Mouse (Mus musculus): ENCODE data around the gene Erc2. TPM values are rescaled to one million over a fixed set of nuclear protein-coding genes. Genes with fewer than 3 reads are reported as not detected.

The Erc2 gene
- polyA plus RNA-seq, 1 experiment from 2014 or later: 33.1 TPM

- H3K4me2 ChIP-seq (replicated peaks): no peak overlapping the region
- no peak overlapping the region for H3K9ac ChIP-seq
- 94% methylated on average over 2 of the region's 2 CpGs for WGBS
- no peaks in the 10 kb centered on the region for H3K36me3 ChIP-seq
- no peak overlapping the region for H3K27ac ChIP-seq
- no peaks in the 10 kb centered on the region for H3K27me3 ChIP-seq (replicated peaks)
- H3K4me1 ChIP-seq: no peaks in the 10 kb centered on the region
- H3K9me3 ChIP-seq: no peaks in the 10 kb centered on the region
- H3K4me3 ChIP-seq: no peak overlapping the region
- no peak for ATAC-seq (ENCODE audit: low FRiP score, low read depth)
Measured at GRCm38 (mm10) chr14:27785562-27785961, 163.3 kb downstream of the Erc2 start.

GRCm38 (mm10) chr14:27789066-27789898 lies 167.1 kb downstream of the Erc2 start:
- ATAC-seq (ENCODE audit: low FRiP score, low read depth): no peak
- Histone ChIP-seq H3K4me3 (no peak overlapping the region), H3K27me3 (replicated peaks) (no peaks in the 10 kb centered on the region), H3K9ac (no peak overlapping the region), H3K4me1 (no peaks in the 10 kb centered on the region), H3K4me2 (replicated peaks) (no peak overlapping the region), H3K9me3 (no peaks in the 10 kb centered on the region), H3K36me3 (no peaks in the 10 kb centered on the region), H3K27ac (no peak overlapping the region)
- 75% methylated on average over 6 of the region's 6 CpGs for WGBS

DNA sequence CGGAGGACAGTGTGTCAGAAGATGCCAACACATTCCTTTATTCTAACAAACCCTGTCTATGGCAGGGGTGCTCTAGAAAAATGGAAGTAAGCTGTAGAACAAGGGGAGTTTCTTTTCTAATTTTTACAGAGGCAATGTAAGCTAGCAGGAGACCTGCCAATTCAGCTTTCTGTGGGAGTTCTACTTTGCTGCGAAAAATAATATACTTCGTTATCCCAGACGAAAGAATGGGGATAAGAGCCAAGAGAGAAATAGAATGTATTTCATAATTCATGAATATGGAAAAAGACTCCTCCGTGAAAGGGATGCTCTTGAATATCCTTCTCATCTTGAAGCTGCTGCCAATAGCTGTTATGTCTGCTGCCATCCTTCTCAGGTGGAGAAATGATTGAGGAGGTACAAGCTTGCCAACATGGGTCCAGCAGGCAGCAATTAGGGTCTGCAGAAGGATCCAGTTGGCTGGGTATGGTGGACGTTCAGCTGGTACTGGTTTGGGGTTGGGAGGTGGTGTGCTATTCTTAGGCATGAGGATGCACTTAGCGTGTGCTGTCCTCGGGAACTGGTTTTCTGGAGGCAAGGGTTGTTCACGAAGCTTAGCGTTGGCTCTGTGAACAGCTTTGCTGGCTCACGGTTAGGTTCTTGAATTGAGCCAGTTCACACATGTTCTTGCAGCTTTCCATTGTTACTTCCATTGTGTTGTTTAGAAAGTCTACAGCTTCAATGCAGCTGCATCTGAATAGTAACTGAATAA lies 176.1 kb downstream of the Erc2 start:
- no peak for ATAC-seq (ENCODE audit: low FRiP score, low read depth)
- Histone ChIP-seq H3K27me3 (replicated peaks) (no peaks in the 10 kb centered on the region), H3K9me3 (no peaks in the 10 kb centered on the region), H3K4me3 (no peak overlapping the region), H3K36me3 (no peaks in the 10 kb centered on the region), H3K27ac (no peak overlapping the region), H3K4me2 (replicated peaks) (no peak overlapping the region), H3K9ac (no peak overlapping the region), H3K4me1 (0 out of 2 replicates have a peak, but pooled peaks cover 6% of the 10 kb centered on the region)
- 81% methylated on average over 11 of the region's 11 CpGs for WGBS

DNA sequence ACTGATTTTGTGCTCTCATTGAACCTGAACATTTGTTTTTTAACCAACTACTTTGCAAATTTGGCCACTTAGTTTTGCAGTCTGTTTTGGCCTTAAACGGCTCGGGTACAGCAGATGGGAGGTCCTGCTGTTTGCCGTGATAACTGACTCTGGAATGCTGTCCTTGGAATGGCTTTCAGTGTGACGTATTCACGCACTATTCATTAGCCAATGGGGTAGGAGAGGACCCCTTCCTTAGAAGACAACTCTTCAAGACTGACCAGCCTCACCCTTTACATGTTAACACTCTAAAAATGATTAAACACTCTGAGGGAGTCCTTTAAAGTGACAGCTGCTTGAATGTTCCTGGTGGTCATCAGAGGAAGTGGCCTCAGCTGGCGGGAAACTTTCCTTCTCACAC lies 178.5 kb downstream of the Erc2 start:
- WGBS: 63% methylated on average over 6 of the region's 6 CpGs
- no peak overlapping the region for H3K4me2 ChIP-seq (replicated peaks)
- H3K9ac ChIP-seq: no peak overlapping the region
- H3K36me3 ChIP-seq: no peaks in the 10 kb centered on the region
- ATAC-seq (ENCODE audit: low FRiP score, low read depth): no peak
- H3K4me1 ChIP-seq: 0 out of 2 replicates have a peak, but pooled peaks cover 6% of the 10 kb centered on the region
- H3K4me3 ChIP-seq: no peak overlapping the region
- no peaks in the 10 kb centered on the region for H3K9me3 ChIP-seq
- H3K27me3 ChIP-seq (replicated peaks): no peaks in the 10 kb centered on the region
- H3K27ac ChIP-seq: no peak overlapping the region

DNA sequence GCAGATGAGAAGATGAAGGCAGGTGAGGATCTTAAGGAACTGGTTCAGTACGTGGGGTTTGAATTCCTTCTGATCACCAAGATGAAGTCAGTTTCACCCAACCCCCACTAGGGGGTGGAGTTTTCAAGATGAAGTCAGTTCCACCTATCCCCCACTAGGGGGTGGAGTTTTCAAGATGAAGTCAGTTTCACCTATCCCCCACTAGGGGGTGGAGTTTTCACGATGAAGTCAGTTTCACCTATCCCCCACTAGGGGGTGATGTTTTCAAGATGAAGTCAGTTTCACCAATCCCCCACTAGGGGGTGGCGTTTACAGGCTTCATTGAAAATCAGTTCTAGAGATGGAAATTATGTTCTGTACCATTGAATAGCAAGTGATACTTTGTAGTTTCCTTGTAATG lies 181.7 kb downstream of the Erc2 start:
- 94% methylated on average over 3 of the region's 3 CpGs for WGBS
- no peak for ATAC-seq (ENCODE audit: low FRiP score, low read depth)
- H3K27me3 ChIP-seq (replicated peaks): no peaks in the 10 kb centered on the region
- no peaks in the 10 kb centered on the region for H3K36me3 ChIP-seq
- no peak overlapping the region for H3K4me2 ChIP-seq (replicated peaks)
- H3K9ac ChIP-seq: no peak overlapping the region
- no peaks in the 10 kb centered on the region for H3K4me1 ChIP-seq
- H3K27ac ChIP-seq: no peak overlapping the region
- H3K9me3 ChIP-seq: no peaks in the 10 kb centered on the region
- H3K4me3 ChIP-seq: no peak overlapping the region

GRCm38 (mm10) chr14:27805064-27805463 lies 182.8 kb downstream of the Erc2 start:
- Histone ChIP-seq H3K4me1 (no peaks in the 10 kb centered on the region), H3K9ac (no peak overlapping the region), H3K27me3 (replicated peaks) (no peaks in the 10 kb centered on the region), H3K27ac (no peak overlapping the region), H3K9me3 (no peaks in the 10 kb centered on the region), H3K36me3 (no peaks in the 10 kb centered on the region), H3K4me2 (replicated peaks) (no peak overlapping the region), H3K4me3 (no peak overlapping the region)
- WGBS: 86% methylated on average over 13 of the region's 13 CpGs
- ATAC-seq (ENCODE audit: low FRiP score, low read depth): no peak

DNA sequence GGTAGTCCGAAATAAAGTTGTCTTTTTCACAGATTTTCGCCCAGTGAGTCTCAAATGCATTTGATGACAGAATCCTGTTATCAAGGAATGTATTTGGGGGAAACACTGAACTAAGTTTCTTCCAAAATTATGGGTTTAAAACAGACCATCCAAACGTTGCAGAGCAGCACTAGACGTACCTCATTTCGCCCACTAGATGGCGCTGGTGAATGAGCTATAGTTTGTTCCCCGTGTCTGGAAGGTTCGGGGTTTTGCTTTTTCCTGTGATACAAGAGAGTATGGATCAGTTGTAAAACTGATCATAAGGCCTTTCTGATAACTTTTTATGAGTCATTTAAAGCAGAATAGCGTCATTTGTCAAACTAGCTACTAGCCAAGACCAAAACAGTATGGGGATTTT lies 185.9 kb downstream of the Erc2 start:
- Histone ChIP-seq H3K9ac (no peak overlapping the region), H3K4me1 (no peaks in the 10 kb centered on the region), H3K27me3 (replicated peaks) (no peaks in the 10 kb centered on the region), H3K4me2 (replicated peaks) (no peak overlapping the region), H3K9me3 (no peaks in the 10 kb centered on the region), H3K36me3 (no peaks in the 10 kb centered on the region), H3K27ac (no peak overlapping the region), H3K4me3 (no peak overlapping the region)
- WGBS: 4% methylated on average over 9 of the region's 9 CpGs
- no peak for ATAC-seq (ENCODE audit: low FRiP score, low read depth)

DNA sequence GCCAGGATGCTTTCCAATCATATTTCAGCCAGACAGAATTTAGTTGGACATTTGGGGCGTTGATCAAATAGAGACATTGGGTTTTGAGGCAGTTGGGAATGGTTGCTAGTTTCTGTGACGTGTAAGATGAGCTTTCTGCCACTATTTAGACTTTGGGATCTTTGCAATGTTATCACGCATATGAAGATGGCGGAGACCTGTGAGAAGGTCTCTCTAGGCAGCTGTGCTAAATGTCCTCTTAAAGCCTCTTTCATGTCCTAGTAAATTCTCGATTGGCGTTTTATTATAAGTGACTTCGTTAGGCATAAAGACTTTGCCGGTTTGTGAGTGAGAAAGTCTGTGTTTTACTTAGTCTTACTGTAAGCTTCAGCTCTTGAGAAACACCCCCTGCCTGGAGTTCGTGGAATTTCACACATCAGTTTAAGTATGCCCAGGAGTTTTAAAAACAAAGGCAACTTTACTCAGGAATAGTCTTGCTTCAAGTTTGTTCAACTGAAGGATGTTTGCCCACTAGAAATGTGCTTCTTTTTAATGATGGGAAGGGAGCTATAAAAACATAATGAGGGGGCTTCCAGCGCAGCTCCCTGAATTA lies 186.4 kb downstream of the Erc2 start:
- no peak for ATAC-seq (ENCODE audit: low FRiP score, low read depth)
- H3K9me3 ChIP-seq: no peaks in the 10 kb centered on the region
- no peaks in the 10 kb centered on the region for H3K36me3 ChIP-seq
- H3K27me3 ChIP-seq (replicated peaks): no peaks in the 10 kb centered on the region
- WGBS: 53% methylated on average over 10 of the region's 10 CpGs
- H3K4me1 ChIP-seq: no peaks in the 10 kb centered on the region
- no peak overlapping the region for H3K4me3 ChIP-seq
- no peak overlapping the region for H3K27ac ChIP-seq
- H3K9ac ChIP-seq: no peak overlapping the region
- no peak overlapping the region for H3K4me2 ChIP-seq (replicated peaks)

DNA sequence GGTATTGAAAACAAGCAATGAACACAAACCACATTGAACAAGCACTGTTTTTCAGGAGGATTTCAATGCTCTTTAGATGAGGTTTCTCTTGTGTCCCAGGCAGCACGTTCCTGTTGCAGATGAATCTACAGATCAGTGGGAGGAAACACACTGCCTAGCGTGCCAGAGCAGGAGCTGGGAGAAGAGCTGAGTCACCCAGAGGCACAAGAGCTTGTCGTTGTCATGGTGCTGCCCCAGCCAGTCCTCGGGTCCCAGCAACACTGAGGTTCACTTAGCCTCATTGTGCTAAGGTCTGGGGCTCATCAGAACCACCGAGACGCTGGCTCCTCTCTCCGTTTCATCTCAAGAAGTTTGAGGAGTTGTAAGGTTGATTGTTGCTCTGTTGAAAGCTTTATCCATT lies 188.6 kb downstream of the Erc2 start:
- Histone ChIP-seq H3K4me1 (no peaks in the 10 kb centered on the region), H3K4me3 (no peak overlapping the region), H3K27ac (no peak overlapping the region), H3K9ac (no peak overlapping the region), H3K4me2 (replicated peaks) (no peak overlapping the region), H3K9me3 (no peaks in the 10 kb centered on the region), H3K36me3 (no peaks in the 10 kb centered on the region), H3K27me3 (replicated peaks) (no peaks in the 10 kb centered on the region)
- no peak for ATAC-seq (ENCODE audit: low FRiP score, low read depth)
- WGBS: 47% methylated on average over 7 of the region's 7 CpGs

GRCm38 (mm10) chr14:27811649-27812048 lies 189.4 kb downstream of the Erc2 start:
- WGBS: 92% methylated on average over 3 of the region's 3 CpGs
- no peak overlapping the region for H3K4me3 ChIP-seq
- H3K27ac ChIP-seq: no peak overlapping the region
- no peak overlapping the region for H3K4me2 ChIP-seq (replicated peaks)
- no peaks in the 10 kb centered on the region for H3K9me3 ChIP-seq
- H3K9ac ChIP-seq: no peak overlapping the region
- no peaks in the 10 kb centered on the region for H3K4me1 ChIP-seq
- H3K36me3 ChIP-seq: no peaks in the 10 kb centered on the region
- ATAC-seq (ENCODE audit: low FRiP score, low read depth): no peak
- H3K27me3 ChIP-seq (replicated peaks): no peaks in the 10 kb centered on the region

DNA sequence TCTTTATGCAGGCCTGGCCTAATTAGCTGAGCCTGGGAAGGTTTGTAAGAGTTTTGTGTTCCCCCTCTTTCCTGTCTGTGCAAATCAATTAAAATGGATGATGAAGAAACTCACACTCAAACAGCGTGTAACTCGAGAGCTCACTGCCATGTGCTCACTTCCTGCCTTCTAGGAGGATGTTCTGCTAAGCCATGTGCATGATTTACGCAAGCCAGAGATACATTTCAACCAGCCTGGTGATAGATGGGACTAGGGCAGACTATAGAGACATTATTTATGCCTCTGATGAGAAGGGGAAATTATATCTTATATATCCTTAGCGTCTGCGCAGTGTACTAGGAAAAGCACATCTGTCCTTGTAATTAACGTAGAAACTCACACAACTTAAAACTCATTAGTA lies 193.5 kb downstream of the Erc2 start:
- Histone ChIP-seq H3K4me3 (no peak overlapping the region), H3K27ac (no peak overlapping the region), H3K27me3 (replicated peaks) (no peaks in the 10 kb centered on the region), H3K9me3 (no peaks in the 10 kb centered on the region), H3K4me1 (no peaks in the 10 kb centered on the region), H3K9ac (no peak overlapping the region), H3K36me3 (no peaks in the 10 kb centered on the region), H3K4me2 (replicated peaks) (no peak overlapping the region)
- 62% methylated on average over 6 of the region's 6 CpGs for WGBS
- ATAC-seq (ENCODE audit: low FRiP score, low read depth): no peak

GRCm38 (mm10) chr14:27818986-27819385 lies 196.8 kb downstream of the Erc2 start:
- Histone ChIP-seq H3K9ac (no peak overlapping the region), H3K4me3 (no peak overlapping the region), H3K9me3 (no peaks in the 10 kb centered on the region), H3K4me2 (replicated peaks) (no peak overlapping the region), H3K27ac (no peak overlapping the region), H3K27me3 (replicated peaks) (no peaks in the 10 kb centered on the region), H3K36me3 (no peaks in the 10 kb centered on the region), H3K4me1 (no peaks in the 10 kb centered on the region)
- 94% methylated on average over 5 of the region's 5 CpGs for whole genome bisulfite sequencing
- no peak for ATAC-seq (ENCODE audit: low FRiP score, low read depth)

Measured in neural tube, embryonic 12.5 days (tissue).